Mouse (Mus musculus) thymus, adult 2 months (tissue): Measurements from ENCODE around the gene Hyal3.

ENCODE experiments used
- CTCF ChIP-seq: fragments of 200-500 bp; IDR thresholded peaks from 2 replicates; pipeline ENCODE4 v1.5.1; 2012; ENCODE audit warnings: mild to moderate bottlenecking, control low read depth, low read length, moderate library complexity, borderline replicate concordance; ENCODE audit not compliant: control insufficient read depth, poor library complexity, insufficient read depth; ENCODE audit errors: extremely low read depth
- POLR2A ChIP-seq: fragments of 200-500 bp; IDR thresholded peaks from 2 replicates; pipeline ENCODE4 v1.6.1; 2012; ENCODE audit warnings: mild to moderate bottlenecking, low read length, control low read depth, moderate library complexity; ENCODE audit not compliant: control insufficient read depth, poor library complexity, insufficient read depth; ENCODE audit errors: extremely low read depth

GRCm38 (mm10) chr9:107551890-107552355 lies 28.7 kb upstream of the Hyal3 start:
- TF ChIP-seq CTCF (no peak), POLR2A (no peak)
